Mouse (Mus musculus): ENCODE results near the gene Gm21981. TPM values are rescaled to one million over a fixed set of nuclear protein-coding genes. Genes with fewer than 3 reads are reported as not detected.

The Gm21981 gene
- polyA plus RNA-seq, 1 experiment from 2014 or later: 0.71 TPM

DNA sequence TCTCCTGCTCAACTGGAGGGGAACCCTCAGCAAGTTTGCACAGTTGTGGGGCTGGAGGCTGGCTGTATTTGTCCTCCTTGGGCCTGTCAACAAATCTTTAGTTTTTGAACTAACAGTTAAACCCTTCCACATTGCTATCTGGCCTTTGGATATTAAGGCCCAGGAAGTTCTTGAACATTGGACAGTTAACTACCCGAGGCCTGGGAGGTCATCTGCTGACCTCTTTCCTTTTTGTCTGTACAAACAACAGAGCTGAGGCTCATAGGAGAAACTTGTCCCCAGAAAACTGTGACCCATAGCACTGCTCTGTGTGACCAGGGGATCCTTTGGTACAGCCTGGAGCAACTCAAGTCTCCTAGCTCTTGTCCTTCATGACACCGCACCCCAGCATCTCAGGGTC is 4.8 kb upstream of the Gm21981 start:
- H3K4me3 ChIP-seq: no peak overlapping the region
- 77% methylated on average over 2 of the region's 2 CpGs for WGBS
- H3K27ac ChIP-seq: no peak overlapping the region
- peaks cover 52% of the 10 kb centered on the region for H3K36me3 ChIP-seq
- no peaks in the 10 kb centered on the region for H3K9me3 ChIP-seq
- H3K9ac ChIP-seq: no peak overlapping the region
- ATAC-seq (ENCODE audit: low FRiP score): no peak
- H3K4me2 ChIP-seq: no peak overlapping the region
- H3K4me1 ChIP-seq (replicated peaks): peaks cover 12% of the 10 kb centered on the region
- H3K27me3 ChIP-seq: peaks cover 19% of the 10 kb centered on the region

DNA sequence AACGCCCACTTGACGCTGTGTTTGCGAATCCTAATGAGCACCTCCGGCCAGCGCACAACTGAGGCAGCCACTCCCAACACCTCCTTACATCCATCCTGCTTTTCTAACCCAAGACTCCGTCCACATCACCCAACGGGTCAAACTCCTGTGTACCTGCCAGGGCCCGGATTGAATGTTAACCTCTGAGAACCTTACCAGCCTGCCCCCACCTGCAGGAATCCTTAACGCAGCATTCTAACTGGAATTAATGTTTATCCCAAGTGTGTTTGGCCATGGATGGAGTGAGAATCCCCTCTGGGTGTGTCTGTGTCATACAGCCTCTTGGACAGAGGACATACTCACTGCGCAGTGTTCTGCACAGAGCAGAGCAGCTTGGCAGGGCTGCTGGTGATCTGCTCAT is 3.9 kb upstream of the Gm21981 start:
- 88% methylated on average over 10 of the region's 10 CpGs for WGBS

DNA sequence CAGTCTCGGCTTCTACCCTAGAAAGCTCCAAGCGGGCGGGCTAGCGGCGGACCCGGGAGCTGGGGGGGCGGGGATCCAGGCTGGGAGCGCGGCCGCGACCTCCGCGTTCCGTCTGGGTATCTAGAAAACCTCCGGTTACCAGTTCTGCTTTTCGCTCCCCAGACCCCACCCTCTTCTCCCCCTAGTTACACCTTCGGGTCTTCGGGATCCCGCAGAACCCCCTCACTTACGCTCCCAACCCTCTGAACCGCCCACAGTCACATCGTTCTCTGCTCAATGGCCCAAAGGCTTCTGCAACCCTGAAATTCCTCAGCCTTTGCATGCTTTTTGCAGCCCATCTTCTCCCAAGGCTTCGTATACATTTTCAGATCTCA is 1.1 kb upstream of the Gm21981 start:
- ATAC-seq (ENCODE audit: low FRiP score): no peak; the same call in 1 of the 2 replicates
- under 1% methylated on average over 21 of the region's 23 CpGs for WGBS

More for the DNA sequence above, 3.9 kb upstream of the Gm21981 start:
- no peak for ATAC-seq (ENCODE audit: low FRiP score)
- Histone ChIP-seq H3K4me1 (replicated peaks) (peaks cover 17% of the 10 kb centered on the region), H3K4me2 (no peak overlapping the region), H3K27me3 (peaks cover 21% of the 10 kb centered on the region), H3K4me3 (no peak overlapping the region), H3K36me3 (peaks cover 44% of the 10 kb centered on the region), H3K9ac (no peak overlapping the region), H3K27ac (no peak overlapping the region), H3K9me3 (no peaks in the 10 kb centered on the region)

DNA sequence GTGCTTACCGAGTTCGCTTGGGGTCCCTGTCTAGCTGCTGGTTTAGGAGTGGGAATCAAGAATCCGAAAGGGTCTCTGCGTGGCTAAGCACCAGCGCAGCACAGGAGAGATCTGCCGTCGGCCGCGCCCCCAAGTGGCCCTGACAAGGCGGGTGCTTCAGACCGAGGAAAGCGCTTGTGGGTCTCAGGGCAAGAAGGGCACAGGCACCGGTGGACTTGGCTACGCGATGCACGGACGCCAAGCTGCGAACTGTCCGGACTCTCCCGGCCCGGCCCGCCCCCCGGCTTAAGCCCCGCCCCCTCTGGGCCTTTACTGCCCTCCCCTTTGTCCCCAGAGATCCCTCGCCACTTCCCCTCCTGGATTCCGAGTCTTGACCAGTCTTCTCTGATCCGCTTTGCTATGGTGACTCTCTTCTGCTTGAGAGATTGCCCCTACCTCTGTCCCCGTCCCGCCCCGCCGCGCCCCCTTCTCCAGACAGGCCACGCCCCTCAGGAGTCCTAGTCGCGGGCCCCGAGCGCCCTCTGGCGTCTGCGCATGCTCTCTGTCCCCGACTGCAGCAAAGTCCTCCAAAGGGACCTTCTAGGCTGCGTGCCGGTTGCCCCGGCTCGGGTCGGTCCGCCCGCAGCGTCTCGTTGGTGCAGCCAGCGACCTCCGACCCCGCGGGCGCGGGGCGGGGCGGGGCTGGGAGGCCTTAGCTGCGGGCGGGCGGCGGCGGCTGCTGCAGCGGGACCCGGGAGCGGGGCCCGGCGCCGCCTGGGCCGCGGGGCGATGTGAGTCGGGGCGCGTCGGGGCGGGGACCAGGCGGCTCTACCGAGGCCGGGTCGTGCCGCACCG is 465 bp upstream of the Gm21981 start, which contains the start of gene Prickle4:
TSS of gene Prickle4 (minus strand) at position 234 of the 834 bp plus-strand sequence.
- Histone ChIP-seq H3K9me3 (no peaks in the 10 kb centered on the region), H3K27ac (peak within 1 kb of the TSS; percentile 83), H3K27me3 (peaks cover 26% of the 10 kb centered on the region), H3K4me3 (peak within 1 kb of the TSS; percentile 75), H3K9ac (peak within 1 kb of the TSS; percentile 93), H3K4me2 (peak within 1 kb of the TSS; percentile 72), H3K36me3 (peaks cover 13% of the 10 kb centered on the region), H3K4me1 (replicated peaks) (peaks cover 25% of the 10 kb centered on the region)
- ATAC-seq (ENCODE audit: low FRiP score): peak; percentile 95
- WGBS: under 1% methylated on average over 75 of the region's 82 CpGs

More for the DNA sequence above, 1.1 kb upstream of the Gm21981 start:
- H3K4me2 ChIP-seq: peak overlapping the region; percentile 72
- H3K9me3 ChIP-seq: no peaks in the 10 kb centered on the region
- H3K4me3 ChIP-seq: peak overlapping the region; percentile 75
- H3K27ac ChIP-seq: peak overlapping the region; percentile 83
- peaks cover 19% of the 10 kb centered on the region for H3K36me3 ChIP-seq
- peak overlapping the region; percentile 93 for H3K9ac ChIP-seq
- peaks cover 19% of the 10 kb centered on the region for H3K4me1 ChIP-seq (replicated peaks)
- H3K27me3 ChIP-seq: peaks cover 21% of the 10 kb centered on the region

DNA sequence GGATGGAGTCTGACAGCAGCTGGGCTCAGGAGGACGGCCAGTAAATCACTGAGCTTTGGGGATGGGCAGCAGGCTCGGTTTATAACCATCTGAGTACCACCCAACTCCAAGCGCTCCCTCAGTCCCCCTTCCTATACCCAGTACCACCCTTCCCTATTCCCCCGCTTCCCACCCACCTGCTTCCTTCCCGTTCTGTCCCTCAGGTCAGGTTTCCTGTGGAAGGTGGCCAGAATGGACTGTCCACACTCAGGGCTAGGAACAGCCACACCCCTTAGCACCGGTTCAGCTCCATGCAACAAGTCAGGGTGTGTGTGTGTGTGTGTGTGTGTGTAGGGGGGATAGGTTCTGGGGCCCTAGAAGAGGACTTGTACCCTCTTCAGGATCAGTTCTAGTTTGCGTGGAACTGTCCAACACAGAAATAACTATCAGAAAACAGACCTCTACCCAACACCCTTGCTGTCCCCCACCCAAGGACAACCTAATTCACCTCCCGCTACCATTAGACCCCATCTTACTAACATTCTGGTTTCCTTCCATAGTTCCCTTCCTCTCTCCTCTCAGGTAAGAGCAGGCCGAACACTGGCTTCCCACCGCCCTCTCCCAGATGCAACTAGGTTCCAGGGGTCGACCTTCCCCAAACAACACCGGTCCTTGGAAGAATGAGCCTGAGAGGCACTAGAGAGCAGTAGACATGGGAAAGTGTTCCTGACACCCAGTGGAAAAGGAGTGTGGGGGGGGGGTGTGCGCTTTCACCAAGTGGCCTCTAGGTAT is 399 bp downstream of the Gm21981 start:
- Histone ChIP-seq H3K27me3 (peaks cover 26% of the 10 kb centered on the region), H3K4me2 (peak overlapping the region; percentile 72), H3K4me1 (replicated peaks) (peaks cover 34% of the 10 kb centered on the region), H3K9ac (peak overlapping the region; percentile 93), H3K27ac (peak overlapping the region; percentile 83), H3K4me3 (peak overlapping the region; percentile 75), H3K36me3 (peaks cover 4% of the 10 kb centered on the region; the same call in 1 of the 2 replicates), H3K9me3 (no peaks in the 10 kb centered on the region)
- ATAC-seq (ENCODE audit: low FRiP score): no peak
- 41% methylated on average over 12 of the region's 13 CpGs for WGBS

DNA sequence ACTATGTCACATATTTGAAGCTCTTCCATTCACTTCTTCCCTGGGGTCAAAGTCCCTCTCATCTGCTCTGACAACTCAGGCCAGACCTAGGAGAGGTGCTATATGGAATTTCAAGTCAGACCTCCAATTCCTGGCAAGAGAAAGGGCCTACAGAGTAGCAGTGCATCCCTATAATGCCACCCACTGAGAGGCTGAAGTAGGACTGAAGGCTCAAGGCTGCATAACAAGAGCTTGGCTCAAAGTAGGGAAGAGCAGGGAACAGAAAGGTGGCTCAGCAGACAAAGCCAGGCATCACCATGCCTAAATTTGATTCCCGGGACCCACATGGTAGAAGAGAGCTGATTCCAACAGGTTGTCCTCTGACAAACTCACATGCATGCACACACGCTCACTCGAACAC is 2.6 kb downstream of the Gm21981 start:
- ATAC-seq (ENCODE audit: low FRiP score): no peak
- peaks cover 42% of the 10 kb centered on the region for H3K4me1 ChIP-seq (replicated peaks)
- no peaks in the 10 kb centered on the region for H3K36me3 ChIP-seq
- no peak overlapping the region for H3K9ac ChIP-seq
- no peaks in the 10 kb centered on the region for H3K9me3 ChIP-seq
- 85% methylated on average over 3 of the region's 3 CpGs for WGBS
- no peak overlapping the region for H3K4me2 ChIP-seq
- no peak overlapping the region for H3K4me3 ChIP-seq
- no peak overlapping the region for H3K27ac ChIP-seq
- peaks cover 26% of the 10 kb centered on the region for H3K27me3 ChIP-seq

DNA sequence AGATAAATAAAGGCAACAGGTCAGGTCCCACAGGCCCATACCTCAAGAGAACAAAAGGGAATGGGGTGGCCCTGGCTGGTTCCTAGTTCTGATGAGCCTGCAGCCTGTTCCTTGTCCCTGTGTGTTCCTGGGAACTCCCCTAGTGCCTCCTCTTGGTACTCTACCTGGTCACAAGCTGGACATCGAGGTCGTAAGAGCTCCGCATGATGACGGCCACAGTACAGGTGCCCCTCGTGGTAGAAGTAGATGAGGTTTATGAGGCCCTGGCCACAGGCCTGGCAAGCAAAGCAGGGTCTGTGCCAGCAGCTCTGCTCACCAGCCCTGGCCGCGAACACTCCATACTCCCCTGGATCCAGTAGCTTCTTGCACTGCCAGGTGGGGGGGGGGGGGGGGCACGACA is 4.4 kb downstream of the Gm21981 start:
- no peak overlapping the region for H3K27ac ChIP-seq
- no peaks in the 10 kb centered on the region for H3K9me3 ChIP-seq
- peaks cover 26% of the 10 kb centered on the region for H3K27me3 ChIP-seq
- no peak overlapping the region for H3K9ac ChIP-seq
- H3K36me3 ChIP-seq: peaks cover 13% of the 10 kb centered on the region
- peak overlapping the region; percentile 77 for H3K4me2 ChIP-seq
- no peak for ATAC-seq (ENCODE audit: low FRiP score)
- peak overlapping the region; percentile 72 for H3K4me3 ChIP-seq
- WGBS: 83% methylated on average over 8 of the region's 8 CpGs
- H3K4me1 ChIP-seq (replicated peaks): peaks cover 43% of the 10 kb centered on the region

DNA sequence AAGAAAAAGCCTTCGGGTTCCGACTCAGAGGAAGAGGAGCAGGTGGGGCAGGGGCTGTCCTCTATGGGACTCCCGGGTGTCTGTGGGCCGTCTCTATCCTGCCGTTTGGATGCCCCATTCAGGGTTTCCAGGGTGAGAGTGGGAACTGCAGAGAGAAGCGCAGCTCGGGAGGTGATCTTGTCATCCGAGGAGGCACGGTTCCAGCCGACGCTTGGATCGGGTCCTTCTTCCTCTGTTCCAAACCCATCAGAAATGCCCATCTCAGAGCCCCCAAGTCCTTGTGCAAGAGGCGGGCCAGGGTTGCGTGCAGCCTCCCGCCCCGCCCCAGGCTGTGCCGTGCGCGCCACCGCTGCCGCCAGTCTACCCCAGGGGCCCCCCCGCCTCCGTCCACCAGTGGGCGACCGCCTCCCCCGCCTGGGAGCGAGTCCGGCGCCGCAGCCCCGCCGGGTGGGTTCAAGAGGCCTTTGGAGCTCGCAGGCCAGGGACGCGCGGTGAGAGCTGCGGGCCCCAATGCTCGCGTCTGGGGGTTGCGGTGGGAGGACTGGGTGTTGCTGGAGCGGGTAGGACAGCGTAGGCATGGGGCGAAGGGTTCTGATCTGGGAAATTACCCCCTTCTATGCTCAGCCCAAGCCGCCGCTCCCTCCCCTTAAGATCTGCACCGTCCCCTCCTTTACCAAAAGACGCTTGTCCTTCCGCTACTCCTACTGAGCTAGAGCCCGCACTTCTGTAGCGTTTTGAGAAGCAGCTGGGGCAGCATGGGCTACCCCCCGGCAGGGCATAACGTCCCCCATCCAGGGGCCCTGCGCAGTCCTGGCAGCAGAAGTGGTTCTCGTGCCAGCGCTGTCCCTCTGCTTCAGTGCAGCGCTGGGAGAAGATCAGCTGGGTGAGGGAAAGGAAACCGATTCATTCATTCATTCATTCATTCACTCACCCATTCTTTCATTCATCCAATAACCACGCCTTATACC is 5.4 kb downstream of the Gm21981 start, which contains the start of gene Frs3:
TSS of gene Frs3 (plus strand) at position 423 of the 968 bp plus-strand sequence.
- no peaks in the 10 kb centered on the region for H3K9me3 ChIP-seq
- H3K27me3 ChIP-seq: peaks cover 26% of the 10 kb centered on the region
- peak within 1 kb of the TSS; percentile 90 for H3K9ac ChIP-seq
- H3K4me2 ChIP-seq: peak within 1 kb of the TSS; percentile 77
- WGBS: under 1% methylated on average over 57 of the region's 58 CpGs
- H3K4me3 ChIP-seq: peak within 1 kb of the TSS; percentile 72
- peaks cover 37% of the 10 kb centered on the region for H3K4me1 ChIP-seq (replicated peaks)
- peak; percentile 62 for ATAC-seq (ENCODE audit: low FRiP score)
- peaks cover 23% of the 10 kb centered on the region for H3K36me3 ChIP-seq
- H3K27ac ChIP-seq: peak within 1 kb of the TSS; percentile 91

DNA sequence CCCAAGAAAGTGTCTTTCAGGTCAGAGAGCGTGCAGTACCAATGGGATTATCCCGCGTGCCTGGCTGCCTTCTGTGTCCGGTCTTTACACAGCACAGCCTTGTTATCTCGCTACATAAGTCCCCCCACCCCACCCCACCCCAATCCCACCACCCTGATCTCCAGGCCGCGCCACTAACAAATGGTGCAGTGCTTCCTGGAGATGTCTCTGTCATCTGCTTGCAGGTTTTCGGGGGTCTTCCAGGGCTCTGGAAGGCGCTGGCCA is 6.0 kb downstream of the Gm21981 start, which contains the start of gene Tomm6:
TSS of gene Tomm6 (minus strand) at position 43 of the 264 bp plus-strand sequence.
- Histone ChIP-seq H3K9me3 (no peaks in the 10 kb centered on the region), H3K4me3 (peak within 1 kb of the TSS; percentile 72), H3K4me1 (replicated peaks) (peaks cover 34% of the 10 kb centered on the region), H3K27me3 (peaks cover 21% of the 10 kb centered on the region), H3K27ac (peak within 1 kb of the TSS; percentile 91), H3K36me3 (peaks cover 29% of the 10 kb centered on the region), H3K4me2 (peak within 1 kb of the TSS; percentile 77), H3K9ac (peak within 1 kb of the TSS; percentile 90)
- no peak for ATAC-seq (ENCODE audit: low FRiP score)
- WGBS: 0% methylated on average over 9 of the region's 9 CpGs

DNA sequence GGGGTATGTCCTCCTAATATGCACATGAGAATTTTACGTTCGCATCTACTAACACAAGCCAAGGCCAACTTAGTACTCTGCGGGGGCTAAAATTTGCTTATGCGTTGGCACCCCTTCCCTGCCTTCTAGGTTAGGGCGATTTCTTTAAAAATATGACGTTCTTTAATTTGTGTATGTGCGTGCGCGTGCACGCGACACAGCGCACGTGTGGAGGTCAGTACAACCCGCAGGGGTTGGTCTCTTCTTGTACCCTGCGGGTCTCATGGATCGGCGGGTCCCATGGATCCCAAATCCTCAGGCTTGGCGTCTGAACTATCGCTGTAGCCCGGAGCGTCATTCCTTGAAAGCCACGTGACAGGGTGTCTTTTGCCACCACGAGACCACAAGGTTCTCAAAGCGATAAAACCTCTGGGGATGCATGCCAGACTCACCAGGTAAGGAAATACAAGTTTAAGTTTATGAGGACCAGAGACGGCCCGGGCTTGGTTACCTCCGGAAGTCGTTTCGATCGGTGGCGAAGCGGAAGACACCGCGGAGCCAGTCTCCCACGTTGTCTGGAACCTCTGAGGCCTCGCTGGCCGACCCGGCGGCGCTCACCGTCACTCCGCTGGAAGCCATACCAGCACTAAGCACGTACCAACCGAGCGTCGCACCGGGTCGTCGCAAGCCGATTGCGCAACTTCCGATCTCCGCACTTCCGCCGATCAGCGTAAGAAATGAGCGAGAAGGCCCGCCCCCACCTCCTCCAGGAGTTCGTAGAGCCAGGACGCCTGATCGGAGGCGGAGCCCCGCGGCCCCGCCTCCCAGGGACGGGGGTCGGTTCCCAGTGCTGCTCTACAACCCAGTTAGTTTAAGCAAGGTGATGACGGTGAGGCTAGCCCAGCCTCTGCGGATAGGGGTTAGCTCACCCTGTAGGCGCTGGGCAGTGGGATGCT is 6.6 kb downstream of the Gm21981 start:
- 1% methylated on average over 70 of the region's 70 CpGs for WGBS
- ATAC-seq (ENCODE audit: low FRiP score): peak; percentile 92
- H3K36me3 ChIP-seq: peaks cover 35% of the 10 kb centered on the region

DNA sequence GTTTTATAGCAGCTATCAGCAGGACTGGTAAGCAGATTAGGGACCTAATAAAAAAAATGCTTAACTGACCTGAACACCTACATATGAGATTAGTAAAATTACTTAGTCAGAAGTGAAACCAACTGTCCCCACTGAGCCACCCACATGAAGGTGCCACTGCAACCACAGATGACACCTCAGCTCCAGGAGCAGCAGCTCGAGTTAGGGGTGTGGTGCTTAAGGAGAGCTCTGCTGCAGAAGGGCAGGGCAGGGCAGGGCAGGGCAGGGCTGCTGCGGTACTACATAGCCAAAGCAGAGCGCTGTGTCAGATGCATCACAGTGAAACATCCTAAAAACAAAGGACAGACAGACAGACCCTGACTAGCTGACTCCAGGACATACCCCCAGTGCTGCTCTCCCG is 11.4 kb downstream of the Gm21981 start:
- Histone ChIP-seq H3K9me3 (no peaks in the 10 kb centered on the region), H3K27ac (no peak overlapping the region), H3K4me1 (replicated peaks) (peaks cover 15% of the 10 kb centered on the region), H3K4me3 (no peak overlapping the region), H3K9ac (no peak overlapping the region), H3K4me2 (no peak overlapping the region), H3K36me3 (peaks cover 80% of the 10 kb centered on the region), H3K27me3 (no peaks in the 10 kb centered on the region)
- WGBS: 95% methylated on average over 4 of the region's 4 CpGs
- no peak for ATAC-seq (ENCODE audit: low FRiP score)

More for the DNA sequence above, 6.6 kb downstream of the Gm21981 start:
- Histone ChIP-seq H3K27me3 (0 out of 2 replicates have a peak, but pooled peaks cover 15% of the 10 kb centered on the region), H3K4me2 (peak overlapping the region; percentile 77), H3K4me1 (replicated peaks) (peaks cover 34% of the 10 kb centered on the region), H3K4me3 (peak overlapping the region; percentile 72), H3K27ac (peak overlapping the region; percentile 91), H3K9ac (peak overlapping the region; percentile 90), H3K9me3 (no peaks in the 10 kb centered on the region)

Data from hindbrain, embryonic 13.5 days (tissue).